Mouse (Mus musculus) cortical plate, adult 2 months (tissue): ENCODE results near the gene 1810037I17Rik. TPM values are rescaled to one million over a fixed set of nuclear protein-coding genes. Genes with fewer than 3 reads are reported as not detected.
"Not testable (repeated sequence)": the region's sequence is repeated elsewhere in the genome, so short reads cannot be mapped to it uniquely, and the experiment has no call there.

ENCODE experiments used
- H3K27ac ChIP-seq: fragments of 200-500 bp; 2 replicates; pipeline ENCODE4 v1.5.1; 2012; ENCODE audit warnings: low read length, control low read depth, inconsistent platforms; ENCODE audit not compliant: insufficient read depth
- H3K4me1 ChIP-seq: fragments of 200-500 bp; 2 replicates; pipeline ENCODE4 v1.6.1; 2011; ENCODE audit warnings: low read length; ENCODE audit not compliant: control insufficient read depth, insufficient read depth
- H3K4me3 ChIP-seq: fragments of 200-500 bp; 2 replicates; pipeline ENCODE4 v1.5.1; 2011; ENCODE audit warnings: mild to moderate bottlenecking, low read length, control low read depth; ENCODE audit not compliant: insufficient read depth
- CTCF ChIP-seq: fragments of 200-500 bp; IDR thresholded peaks from 2 replicates; pipeline ENCODE4 v1.5.1; 2011; ENCODE audit warnings: mild to moderate bottlenecking, control low read depth, low read length; ENCODE audit not compliant: insufficient read depth; ENCODE audit errors: extremely low read depth
- POLR2A ChIP-seq: fragments of 200-500 bp; IDR thresholded peaks from 2 replicates; pipeline ENCODE4 v1.6.1; 2011; ENCODE audit warnings: mild to moderate bottlenecking, low read length, control low read depth; ENCODE audit not compliant: insufficient read depth; ENCODE audit errors: extremely low read depth
- polyA plus RNA-seq: library from polyadenylated mRNA; depleted of rRNA; stranded (reverse); fragments of >200 nt; gene quantifications from 2 replicates; pipeline ENCODE4 v1.2.3, GENCODE M21; 2012; rRNA removed

The 1810037I17Rik gene
- polyA plus RNA-seq, 1 experiment = 80.5 TPM

GRCm38 (mm10) chr3:122929723-122930122 is 5.7 kb downstream of the 1810037I17Rik start:
- TF ChIP-seq POLR2A (no peak), CTCF (no peak)
- Histone ChIP-seq H3K4me1 (peaks cover 2% of the 10 kb centered on the region), H3K4me3 (no peak overlapping the region), H3K27ac (peak overlapping the region; percentile 3; the same call in 1 of the 2 replicates)

- no peak overlapping the region for H3K27ac ChIP-seq
- TF ChIP-seq POLR2A (no peak), CTCF (no peak)
- H3K4me1 ChIP-seq = peaks cover 2% of the 10 kb centered on the region
- no peak overlapping the region for H3K4me3 ChIP-seq
Observed at GRCm38 (mm10) chr3:122932466-122932865, 8.5 kb downstream of the 1810037I17Rik start.

DNA sequence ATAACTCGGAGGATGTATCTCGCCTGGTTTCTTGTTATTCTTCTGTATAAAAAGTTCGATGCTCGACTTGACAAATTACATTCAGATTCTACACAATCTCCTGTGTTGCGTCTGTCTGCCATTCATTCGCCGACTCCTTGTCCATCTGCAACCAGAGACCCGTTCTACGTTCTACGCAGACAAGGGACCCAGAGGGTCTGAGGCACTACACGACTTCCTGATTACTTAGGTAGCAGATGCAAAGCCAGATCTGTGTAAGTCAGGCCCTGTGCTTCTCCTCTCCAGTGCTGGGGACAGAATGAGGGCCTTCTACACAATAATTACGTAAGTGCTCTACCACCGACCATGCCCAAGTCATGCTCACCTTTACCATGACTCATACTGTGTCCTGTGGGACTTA is 13.2 kb downstream of the 1810037I17Rik start:
- not testable (repeated sequence) for H3K27ac ChIP-seq, H3K4me3 ChIP-seq, H3K4me1 ChIP-seq

GRCm38 (mm10) chr3:122939215-122939614 is 15.2 kb downstream of the 1810037I17Rik start:
- Histone ChIP-seq H3K4me3 (no peak overlapping the region), H3K27ac (no peak overlapping the region), H3K4me1 (no peaks in the 10 kb centered on the region; the same call in 1 of the 2 replicates)
- TF ChIP-seq POLR2A (no peak), CTCF (0 out of 2 replicates have a peak, but pooled peaks have one; percentile 2)

GRCm38 (mm10) chr3:122943387-122943890 is 19.4 kb downstream of the 1810037I17Rik start:
- no peaks in the 10 kb centered on the region; the same call in 1 of the 2 replicates for H3K4me1 ChIP-seq
- TF ChIP-seq CTCF = no peak
- no peak for TF ChIP-seq POLR2A
- no peak overlapping the region for H3K27ac ChIP-seq
- H3K4me3 ChIP-seq = no peak overlapping the region

DNA sequence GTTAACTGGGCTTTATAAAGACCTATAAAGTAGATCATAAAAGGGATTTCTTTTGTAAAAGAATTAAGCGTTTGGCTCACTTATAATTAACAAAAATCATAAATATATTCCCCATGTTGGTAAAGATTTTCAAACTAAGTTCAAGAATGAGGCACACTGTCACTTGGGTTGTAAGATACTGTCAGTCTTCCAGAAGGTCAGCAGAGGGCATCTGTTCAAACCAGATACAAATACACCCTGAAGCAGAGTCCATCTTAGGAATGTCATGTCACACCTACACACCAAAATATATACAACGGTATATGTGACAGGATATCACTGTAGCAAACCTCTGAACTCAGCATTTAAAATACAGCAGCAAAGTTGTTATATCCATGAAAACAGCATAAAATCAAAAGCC is 26.1 kb downstream of the 1810037I17Rik start:
- Histone ChIP-seq H3K4me3 (no peak overlapping the region), H3K27ac (no peak overlapping the region), H3K4me1 (no peaks in the 10 kb centered on the region)
- no peak for TF ChIP-seq CTCF
- TF ChIP-seq POLR2A = no peak

GRCm38 (mm10) chr3:122964301-122964700 is 40.3 kb downstream of the 1810037I17Rik start:
- no peak overlapping the region for H3K27ac ChIP-seq
- H3K4me3 ChIP-seq = no peak overlapping the region
- no peaks in the 10 kb centered on the region for H3K4me1 ChIP-seq
- no peak for TF ChIP-seq CTCF
- TF ChIP-seq POLR2A = no peak

- Histone ChIP-seq H3K27ac (no peak overlapping the region), H3K4me3 (no peak overlapping the region), H3K4me1 (no peaks in the 10 kb centered on the region)
- TF ChIP-seq POLR2A = no peak
- no peak for TF ChIP-seq CTCF
Observed at GRCm38 (mm10) chr3:122968391-122968790, 44.4 kb downstream of the 1810037I17Rik start.

GRCm38 (mm10) chr3:122972126-122972822 is 48.3 kb downstream of the 1810037I17Rik start:
- H3K4me3 ChIP-seq = no peak overlapping the region
- peaks cover 3% of the 10 kb centered on the region; the same call in 1 of the 2 replicates for H3K4me1 ChIP-seq
- TF ChIP-seq CTCF (no peak), POLR2A (no peak)
- H3K27ac ChIP-seq = no peak overlapping the region

DNA sequence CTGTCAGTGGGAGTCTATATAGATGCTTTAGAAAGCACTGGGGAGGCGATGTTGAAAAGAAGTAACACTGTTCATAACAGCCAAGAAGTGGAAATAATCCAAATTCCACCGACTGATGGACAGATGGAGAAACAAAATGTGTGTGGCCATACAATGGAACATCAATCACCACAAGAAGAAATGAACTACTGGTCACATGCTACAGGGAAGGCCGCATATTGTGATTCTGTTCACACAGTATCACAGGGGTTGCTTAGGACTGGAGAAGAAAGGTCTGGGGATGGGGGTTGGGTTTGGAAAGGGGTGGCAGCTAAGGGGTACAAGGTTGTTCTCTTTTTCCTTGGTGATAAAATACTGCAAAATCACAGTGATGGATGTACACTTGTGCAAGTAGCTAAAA is 50.8 kb downstream of the 1810037I17Rik start:
- Histone ChIP-seq H3K27ac (no peak overlapping the region), H3K4me1 (peaks cover 3% of the 10 kb centered on the region; the same call in 1 of the 2 replicates), H3K4me3 (no peak overlapping the region)
- TF ChIP-seq CTCF (no peak), POLR2A (no peak)

DNA sequence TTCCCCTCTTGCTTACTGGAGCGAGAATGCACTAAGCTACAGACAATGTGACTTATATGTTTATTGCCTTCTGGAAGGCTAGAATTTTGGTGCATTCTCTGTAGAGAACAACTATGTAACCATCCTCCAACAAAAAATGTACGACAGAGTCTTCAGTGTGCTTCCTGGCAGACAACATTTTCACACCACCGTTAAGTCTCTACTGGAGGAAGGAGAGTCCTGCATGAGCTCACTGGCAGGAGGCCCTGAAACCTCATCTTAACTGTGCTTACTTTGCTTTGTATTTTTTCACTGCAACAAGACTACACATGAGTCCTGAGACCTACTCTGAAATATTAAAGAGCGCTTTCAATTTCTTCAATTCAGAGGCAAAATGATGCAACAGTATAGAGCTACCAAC is 51.4 kb downstream of the 1810037I17Rik start:
- TF ChIP-seq CTCF = no peak
- TF ChIP-seq POLR2A = no peak
- H3K4me3 ChIP-seq = no peak overlapping the region
- H3K27ac ChIP-seq = no peak overlapping the region
- H3K4me1 ChIP-seq = peaks cover 3% of the 10 kb centered on the region; the same call in 1 of the 2 replicates

Other genes starting within 250 kb of the 1810037I17Rik start
- 3.9 and 4.0 TPM in 2 replicates for gene Pde5a, start 195.3 kb upstream of the 1810037I17Rik start, polyA plus RNA-seq
- gene Fabp2, start 29.1 kb upstream of the 1810037I17Rik start, polyA plus RNA-seq = not detected in 2 replicates
- not detected in 2 replicates for gene Gm10959, start 4.8 kb upstream of the 1810037I17Rik start, polyA plus RNA-seq
- gene Usp53, start 60.3 kb downstream of the 1810037I17Rik start, polyA plus RNA-seq = 10.7 and 11.4 TPM in 2 replicates
- not detected in 2 replicates for gene Myoz2, start 110.8 kb downstream of the 1810037I17Rik start, polyA plus RNA-seq